Mouse (Mus musculus) CD4-positive helper T cell, adult 2 months (primary cell): Measurements from ENCODE around the gene Rad51ap2.

Experiments
- DNase-seq: peaks from one replicate; pipeline ENCODE4 v3.0.0-alpha.2; 2012; ENCODE audit warnings: low read depth, missing footprints, low spot score

Gene Rad51ap2

DNA sequence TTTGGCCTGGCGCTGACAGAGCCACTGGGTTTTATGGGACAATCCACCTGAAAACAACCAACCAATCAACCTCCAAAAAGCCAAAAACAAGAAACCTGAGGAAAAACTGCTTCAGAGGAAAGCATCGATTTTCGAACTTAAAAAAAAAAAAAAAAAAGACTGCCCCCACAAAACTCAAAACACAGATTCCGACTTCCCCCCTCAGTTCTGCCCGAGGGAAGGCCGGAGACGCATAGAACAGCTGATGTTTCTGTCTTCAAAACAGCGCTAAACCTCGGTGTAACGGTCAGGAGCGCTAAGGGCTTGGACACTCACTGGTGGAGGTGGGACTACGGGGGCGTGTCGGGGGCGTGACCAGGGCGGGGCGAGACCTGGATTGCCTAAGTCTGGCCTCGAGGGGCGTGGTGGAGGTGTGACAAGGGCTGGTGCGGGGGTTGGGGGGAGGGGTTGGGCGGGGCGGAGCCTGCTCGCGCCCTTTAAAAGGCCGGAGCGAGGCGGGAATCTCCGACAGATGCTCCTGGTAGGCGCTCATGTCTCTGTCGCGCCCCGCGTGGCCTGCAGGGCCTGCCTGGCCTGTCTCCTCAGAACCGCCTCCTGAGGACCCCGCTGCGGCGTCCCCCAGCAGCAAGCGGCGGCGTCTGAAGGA lies at the start of gene Rad51ap2:
Gene Rad51ap2, plus strand, starts transcription at position 531 of the 646 bp plus-strand sequence.
- no peak for DNase-seq

DNA sequence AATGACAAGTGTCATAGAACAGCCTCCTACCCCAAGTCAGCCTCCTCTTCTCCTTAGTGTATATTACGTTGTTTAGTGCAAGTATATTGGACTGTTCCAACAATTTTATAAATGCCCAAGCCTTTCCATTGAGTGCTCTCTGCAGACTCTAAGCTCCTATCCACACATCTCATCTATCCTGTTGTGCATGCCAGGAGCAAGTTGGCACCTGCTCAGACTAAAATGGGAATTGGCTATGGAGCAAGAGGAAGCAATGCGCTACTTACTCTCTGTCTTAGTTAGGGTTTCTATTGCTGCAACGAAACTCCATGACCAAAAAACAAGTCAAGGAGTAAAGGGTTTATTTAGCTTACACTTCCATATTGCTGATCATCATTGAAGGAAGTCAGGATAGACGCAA lies 48.2 kb upstream of the Rad51ap2 start:
- DNase-seq = no peak

DNA sequence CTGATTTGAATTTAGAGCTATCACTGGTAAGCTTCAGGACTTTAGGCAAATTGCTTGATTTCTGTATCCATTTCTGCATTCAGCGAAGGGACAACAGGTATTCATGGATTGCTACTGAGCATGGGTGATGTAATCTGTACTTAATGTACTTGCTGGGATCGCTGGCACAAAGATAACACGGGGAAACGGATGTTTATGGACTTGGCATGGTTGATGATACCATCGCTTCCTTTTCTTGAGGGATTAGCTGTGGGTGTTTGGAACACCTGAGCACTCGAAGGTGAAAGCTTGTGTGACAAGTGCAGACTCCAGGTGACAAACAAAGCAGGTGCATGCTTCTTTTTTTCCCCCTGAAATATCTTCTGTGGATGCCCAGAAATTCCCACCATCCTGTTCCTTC lies 37.8 kb upstream of the Rad51ap2 start:
- no peak for DNase-seq

DNA sequence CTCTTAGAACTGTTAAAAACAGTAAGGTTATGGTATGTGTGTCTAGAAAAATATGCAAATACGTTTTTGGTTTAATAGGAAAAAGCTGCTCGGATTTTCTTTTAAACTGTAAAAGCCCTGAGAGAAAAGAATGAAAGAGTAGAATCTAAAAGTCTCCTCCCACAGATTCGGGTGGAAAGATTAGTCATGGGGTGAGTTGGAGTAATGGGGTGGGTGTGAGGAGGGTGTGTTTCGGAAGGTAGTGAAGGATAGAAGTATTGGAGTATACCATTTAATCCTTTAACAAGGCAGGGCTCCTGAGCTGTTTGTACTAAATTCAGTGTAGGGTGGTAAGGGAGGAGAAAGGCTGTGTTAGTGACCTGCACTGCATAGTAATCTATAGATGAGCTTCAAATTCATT lies 28.5 kb upstream of the Rad51ap2 start:
- DNase-seq = no peak

DNA sequence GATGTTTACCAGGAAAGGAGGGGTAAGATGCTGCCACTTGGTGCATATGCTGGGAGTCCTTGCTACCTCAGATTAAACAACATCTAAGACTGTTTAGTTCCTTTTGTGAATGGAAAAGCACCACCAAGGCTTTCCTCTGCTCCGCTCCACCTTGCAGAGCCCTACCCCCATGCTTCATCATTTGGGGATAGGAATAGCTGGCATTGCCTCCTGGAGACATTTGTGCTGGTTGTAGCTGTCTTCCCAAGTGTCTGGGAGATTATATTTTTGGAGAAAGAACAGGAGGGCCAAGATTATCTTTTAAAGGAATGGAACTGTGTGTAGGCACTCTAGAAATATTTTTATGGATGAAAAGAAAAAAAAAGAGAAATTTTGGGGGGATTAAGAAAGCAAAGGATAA lies 22.8 kb upstream of the Rad51ap2 start:
- DNase-seq = no peak

DNA sequence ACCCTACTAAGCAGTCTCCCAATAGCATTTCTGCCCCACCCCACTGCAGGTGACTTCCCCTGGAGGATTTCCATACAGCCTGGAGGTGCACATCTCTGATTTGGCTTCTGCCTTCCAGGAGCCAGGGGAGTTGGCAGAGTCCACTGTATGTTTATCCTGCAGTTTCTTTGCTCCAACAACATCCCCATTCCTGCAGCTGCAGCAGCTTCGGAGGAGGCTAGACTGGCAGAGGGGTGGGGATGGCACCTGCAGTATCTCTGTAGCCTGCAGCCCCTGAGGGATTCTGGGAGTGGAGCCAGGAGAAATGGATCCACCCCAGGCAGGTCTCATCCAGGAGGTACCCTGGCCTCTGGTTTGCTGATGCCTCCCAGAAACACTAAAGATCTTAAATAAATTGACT lies 22.2 kb upstream of the Rad51ap2 start:
- no peak for DNase-seq

DNA sequence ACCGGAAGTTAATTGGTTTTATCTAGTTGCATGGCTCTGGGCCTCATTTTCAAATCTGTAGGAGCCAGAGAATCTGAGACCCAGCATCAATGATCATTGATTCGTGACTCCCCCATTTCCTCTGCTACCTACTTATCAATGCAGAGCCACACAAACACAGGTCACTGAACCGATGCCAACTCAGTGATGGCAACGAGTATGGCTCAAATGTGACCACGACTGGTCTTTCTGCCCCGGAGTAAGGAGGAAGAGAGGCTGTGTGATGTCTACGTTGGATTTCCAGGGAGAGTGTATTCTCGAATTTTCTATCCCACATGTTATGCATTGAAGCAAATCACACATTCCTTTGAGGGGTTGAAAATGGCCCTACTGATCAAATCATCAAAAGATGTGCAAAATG lies 21.4 kb upstream of the Rad51ap2 start:
- no peak for DNase-seq

DNA sequence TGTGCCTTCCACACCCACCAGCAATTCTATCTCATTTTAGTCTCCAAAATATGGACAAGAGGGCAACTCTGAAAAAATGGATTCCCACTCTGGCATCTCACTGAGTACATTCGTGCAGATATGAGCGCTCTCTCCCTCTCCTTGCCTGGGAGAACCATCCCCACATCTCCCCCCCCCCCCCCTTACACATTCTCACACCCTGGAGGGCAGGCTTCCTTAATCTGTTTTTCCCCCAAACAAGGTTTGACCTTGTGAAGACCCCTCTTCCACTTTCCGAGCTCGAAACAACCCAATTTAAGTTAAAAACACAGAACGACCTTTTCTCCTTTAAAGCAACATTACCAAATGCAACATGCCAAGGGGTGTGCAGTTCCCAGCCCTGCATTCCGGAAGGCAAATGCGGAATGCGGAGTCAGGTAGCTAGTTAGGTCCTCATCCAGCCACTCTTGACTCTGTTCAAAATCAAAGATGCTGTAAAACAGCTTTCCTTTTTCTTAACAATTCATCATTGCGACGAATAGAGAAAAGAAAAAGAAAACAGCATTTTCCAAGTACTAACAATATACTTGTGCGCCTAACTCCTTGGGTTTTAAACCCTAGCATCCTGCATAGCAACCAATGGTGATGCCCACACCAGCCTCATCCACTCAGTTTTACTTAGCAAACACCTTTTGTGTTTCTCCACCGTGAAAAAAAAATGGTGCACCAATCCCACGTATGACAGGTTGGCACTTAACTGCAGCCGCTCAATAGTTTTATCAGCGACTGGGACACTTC lies 20.4 kb upstream of the Rad51ap2 start:
- DNase-seq = no peak

DNA sequence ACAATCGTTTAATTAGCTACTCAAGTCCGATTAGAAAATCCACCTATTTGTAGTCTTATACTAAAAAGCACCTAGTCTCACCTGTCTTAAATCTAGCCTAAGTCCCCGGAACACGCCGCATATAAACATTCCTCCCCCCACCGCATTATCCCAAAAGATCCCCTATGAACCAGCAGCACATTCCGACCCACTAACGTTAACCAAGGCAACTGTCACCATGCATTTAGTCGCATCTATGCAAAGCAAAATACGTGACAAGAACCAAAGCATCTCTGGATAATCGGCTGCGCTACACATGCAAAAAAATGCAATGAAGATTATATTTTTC lies 19.9 kb upstream of the Rad51ap2 start:
- DNase-seq = no peak

DNA sequence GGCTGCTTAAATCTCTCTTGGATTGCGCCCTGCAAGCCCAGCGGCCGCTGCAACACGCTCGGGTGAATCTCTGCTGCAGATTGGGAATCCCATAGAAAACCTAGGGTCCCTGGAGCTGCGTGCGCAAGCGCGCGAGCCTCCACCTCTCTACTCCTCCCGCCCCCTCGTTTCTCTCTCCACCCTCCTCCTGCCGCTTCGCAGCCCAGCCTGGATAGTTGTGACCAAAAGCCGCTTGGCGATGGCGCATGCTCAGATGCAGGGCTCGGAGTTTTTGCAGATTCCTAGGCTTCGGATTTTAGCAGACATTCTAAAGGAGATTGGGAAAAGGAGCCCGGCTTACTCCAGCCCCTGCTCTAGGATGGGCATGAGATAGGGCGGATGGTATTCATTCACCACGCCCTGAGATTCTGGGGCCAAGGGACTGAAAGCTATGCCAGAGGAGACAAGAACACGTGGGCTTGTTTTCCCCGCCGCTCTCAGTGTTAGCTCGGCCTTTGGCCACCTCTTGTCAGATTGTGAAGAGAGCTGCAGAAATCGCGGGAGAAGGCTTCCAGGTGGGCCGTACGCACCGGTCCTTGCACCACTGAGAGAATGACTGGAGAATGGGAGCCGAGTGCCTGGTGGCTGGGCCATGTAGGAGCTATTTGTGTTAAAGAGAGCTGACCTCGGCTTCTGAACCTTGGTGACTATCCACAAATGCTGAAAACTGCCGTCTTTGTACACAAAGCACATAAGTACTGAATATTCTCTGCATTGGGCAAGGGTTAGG lies 19.2 kb upstream of the Rad51ap2 start, which contains the start of gene Vsnl1:
Gene Vsnl1, minus strand, starts transcription at position 117 of the 769 bp plus-strand sequence.
- DNase-seq = no peak

DNA sequence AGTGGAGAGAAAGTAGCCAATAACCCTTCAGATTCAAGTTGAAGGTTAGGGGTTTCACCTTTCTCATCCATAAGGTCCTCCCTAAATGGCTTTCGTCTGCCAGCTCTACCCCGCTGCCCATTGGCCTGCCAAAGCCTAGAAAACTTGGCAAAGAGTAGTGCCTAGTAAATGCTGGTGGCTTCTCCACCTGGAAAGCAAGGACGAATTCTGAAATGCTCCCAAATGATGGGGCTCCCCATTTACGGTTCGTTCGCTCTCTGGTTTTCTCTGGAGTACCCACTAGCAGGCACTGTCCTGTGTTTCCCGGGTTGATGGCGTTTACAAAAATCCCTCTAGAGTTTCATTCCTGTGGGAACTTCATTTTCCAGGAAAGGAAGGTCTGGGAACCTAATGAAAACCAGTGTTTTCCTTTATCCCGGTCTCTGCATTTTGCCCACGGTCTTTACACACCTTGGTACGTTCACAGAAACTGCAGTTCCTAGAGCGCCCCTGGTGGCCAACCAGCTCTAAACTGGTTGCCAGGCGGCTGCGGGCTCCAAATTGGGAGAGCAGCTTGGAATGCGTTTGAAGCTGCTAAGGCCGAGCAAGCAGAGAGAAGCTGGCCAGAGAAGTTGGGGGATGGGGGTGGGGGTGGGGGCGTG lies 18.5 kb upstream of the Rad51ap2 start:
- peak; percentile 6 for DNase-seq

DNA sequence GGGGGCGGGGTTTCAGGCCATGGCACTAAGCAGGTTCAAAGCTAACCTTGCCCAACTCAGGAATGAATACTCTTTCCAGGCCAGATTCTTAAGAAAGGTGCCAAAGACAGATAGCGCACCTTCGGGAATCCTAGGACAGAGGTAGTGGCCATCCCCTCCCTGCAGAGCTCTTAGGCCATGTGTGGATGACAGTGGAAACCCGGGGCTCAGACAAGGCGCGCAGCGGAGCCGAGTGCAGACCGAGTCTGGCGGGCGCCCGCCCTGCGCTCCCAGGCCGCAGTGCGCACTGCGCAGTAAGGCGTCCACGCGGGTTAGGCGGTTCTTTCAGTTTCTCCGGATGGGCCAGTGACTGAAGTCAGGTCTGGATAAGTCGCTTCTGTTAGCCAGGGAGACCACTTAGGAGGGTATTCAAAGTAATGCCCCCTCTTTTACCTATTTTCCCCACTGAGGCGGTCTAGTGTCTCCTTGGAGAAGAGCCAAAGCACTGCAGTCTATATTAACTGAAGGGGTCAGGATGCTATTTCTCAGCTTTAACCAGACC lies 17.9 kb upstream of the Rad51ap2 start:
- DNase-seq = no peak

DNA sequence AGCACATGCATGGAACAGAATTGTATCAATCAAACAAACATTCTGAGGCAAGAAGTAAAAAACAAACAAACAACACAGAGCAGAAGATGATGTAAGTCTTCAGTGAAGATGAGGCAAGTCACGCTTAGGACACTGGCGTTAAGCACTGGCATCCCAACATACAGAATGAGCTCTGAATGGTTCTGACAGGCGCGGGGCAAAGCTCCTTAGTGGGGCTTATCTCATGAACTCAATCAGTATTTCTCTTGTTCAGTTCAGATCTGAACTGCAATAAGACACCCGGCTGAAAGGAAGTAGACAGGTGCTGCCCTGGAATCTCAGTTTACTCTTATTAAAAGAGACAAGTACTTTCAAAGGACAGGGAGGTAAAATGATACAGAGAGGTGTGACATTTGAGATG lies 1.7 kb upstream of the Rad51ap2 start:
- no peak for DNase-seq

DNA sequence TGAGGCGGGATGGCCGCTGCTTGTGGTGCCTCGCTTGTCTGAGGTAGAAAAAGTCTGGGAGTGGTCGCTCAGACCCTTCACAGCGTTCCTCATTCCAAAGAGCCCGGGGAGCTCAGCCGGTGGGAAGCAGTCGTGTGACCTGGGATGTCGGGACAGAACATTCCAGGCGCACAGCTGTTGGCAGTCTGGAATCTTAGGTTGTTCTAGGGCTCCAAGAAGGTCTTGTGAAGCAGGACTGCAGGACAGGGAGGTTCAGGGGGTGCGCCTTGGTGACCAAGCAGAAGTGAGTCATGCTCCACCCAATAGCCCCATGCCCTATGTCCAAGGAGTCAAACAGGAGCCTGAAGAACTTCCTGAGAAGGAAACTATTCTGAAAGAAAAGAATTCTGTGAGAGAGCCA lies 334 bp downstream of the Rad51ap2 start:
- no peak for DNase-seq

DNA sequence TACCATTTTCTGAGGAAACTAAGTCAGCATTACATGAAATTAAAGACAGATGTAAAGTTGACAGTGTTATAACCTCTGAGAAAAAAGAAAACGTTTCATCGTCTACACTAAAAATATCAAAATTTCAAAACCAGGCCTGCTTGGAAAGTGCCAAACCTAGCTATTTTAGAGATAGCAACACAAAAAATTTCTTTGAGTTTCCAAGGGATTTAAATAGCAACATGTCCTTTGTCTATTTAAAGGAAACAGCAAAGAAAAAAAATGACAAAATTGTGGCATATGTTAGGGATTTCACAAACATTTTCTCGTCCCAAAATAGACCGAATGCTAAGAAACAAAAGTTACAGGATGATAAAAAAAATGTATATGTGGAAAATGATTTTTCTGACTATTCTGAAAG lies 753 bp downstream of the Rad51ap2 start:
- DNase-seq = no peak
